Mouse (Mus musculus): ENCODE measurements around the gene Gm4744.
"Not testable (repeated sequence)": the region's sequence is repeated elsewhere in the genome, so short reads cannot be mapped to it uniquely, and the experiment has no call there.

Gene Gm4744

GRCm38 (mm10) chr6:40951770-40952169 is at the start of gene Gm4744:
Gene Gm4744 (minus strand): TSS chr6:40951870.
- DNase-seq (ENCODE audit: low spot score): no peak

GRCm38 (mm10) chr6:40999379-40999778 is 47.7 kb upstream of the Gm4744 start, which contains the start of gene Gm2663:
Gene Gm2663 (minus strand): TSS chr6:40999479.
- not testable (repeated sequence) for DNase-seq (ENCODE audit: low spot score)

- not testable (repeated sequence) for DNase-seq (ENCODE audit: low spot score)
Measured at GRCm38 (mm10) chr6:40964454-40964853, 12.8 kb upstream of the Gm4744 start, which contains the start of gene 1810009J06Rik. Gene 1810009J06Rik (plus strand): TSS chr6:40964754.

GRCm38 (mm10) chr6:40953716-40954115 is 2.0 kb upstream of the Gm4744 start:
- DNase-seq (ENCODE audit: low spot score): no peak

GRCm38 (mm10) chr6:40940457-40940856 is 11.2 kb downstream of the Gm4744 start, which contains the start of gene 1700074P13Rik:
Gene 1700074P13Rik (minus strand): TSS chr6:40940557.
- no peak for DNase-seq (ENCODE audit: low spot score)

- DNase-seq (ENCODE audit: low spot score): no peak
Measured at GRCm38 (mm10) chr6:40919954-40920353, 31.7 kb downstream of the Gm4744 start.

DNA sequence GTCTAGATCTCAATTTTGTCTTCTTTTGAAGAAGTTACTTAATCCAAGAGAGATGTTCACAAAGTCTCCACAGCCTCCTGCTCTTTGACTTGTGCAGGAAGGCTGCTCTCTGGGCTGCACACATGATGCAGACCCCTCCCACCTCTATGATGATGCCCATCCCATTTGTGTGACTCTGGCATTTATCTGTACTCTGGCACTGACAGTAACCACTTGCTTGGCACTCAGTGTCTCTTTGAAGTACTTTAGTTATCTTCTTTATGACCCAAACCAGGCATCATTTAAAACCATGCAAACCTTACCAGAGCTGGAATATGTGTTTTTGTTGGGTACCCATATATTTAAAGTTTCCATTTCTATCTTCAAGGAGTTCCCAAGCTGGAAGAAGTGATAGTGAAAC is 51.4 kb downstream of the Gm4744 start, which contains the start of gene Prss58:
Gene Prss58, minus strand, starts transcription at position 101 of the 400 bp plus-strand sequence.
- DNase-seq (ENCODE audit: low spot score): no peak
